Mouse (Mus musculus) stomach, postnatal 0 days (tissue): ENCODE measurements around the gene Gpm6b.

ENCODE experiments used
- CTCF ChIP-seq: IDR thresholded peaks from 2 replicates; pipeline ENCODE4 v1.5.1; 2016; ENCODE audit warnings: antibody characterized with exemption, low read depth, mild to moderate bottlenecking, moderate library complexity
- EP300 ChIP-seq: optimal IDR thresholded peaks from 2 replicates; pipeline ENCODE3; 2016; ENCODE audit warnings: antibody characterized with exemption

DNA sequence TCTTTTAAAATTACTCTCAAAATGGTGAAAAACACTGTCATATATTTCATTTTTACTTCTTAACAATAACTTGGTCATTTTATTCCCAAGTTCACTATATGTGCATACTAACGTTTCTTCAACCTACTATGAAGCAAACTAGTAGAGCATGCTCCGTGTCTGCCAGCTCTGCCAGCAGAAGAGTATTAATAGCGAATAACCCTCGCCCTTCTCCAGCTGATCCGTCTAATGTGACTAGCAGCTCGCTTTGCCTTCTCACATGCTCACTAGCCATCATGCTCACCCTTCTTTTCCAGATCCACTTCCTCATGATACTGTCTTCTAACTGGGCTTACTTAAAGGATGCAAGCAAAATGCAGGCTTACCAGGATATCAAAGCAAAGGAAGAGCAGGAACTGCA is 147.9 kb downstream of the Gpm6b start:
- TF ChIP-seq CTCF (no peak), EP300 (no peak)
